Mouse (Mus musculus) kidney, embryonic 16.5 days (tissue): Measurements from ENCODE around the gene Rhox1. TPM values are rescaled to one million over a fixed set of nuclear protein-coding genes. Genes with fewer than 3 reads are reported as not detected.
A peak's percentile ranks its signal among the peaks of the same experiment; 100 is the strongest.

Source experiments
- ATAC-seq: fragments of 200-750 bp; cut with Nextera tagmentation; 2 replicates; pipeline ENCODE4 v1.8.0; 2017; ENCODE audit warnings: moderate TSS enrichment; ENCODE audit not compliant: low FRiP score, low TSS enrichment
- H3K27ac ChIP-seq: fragments of 300-500 bp; sonication (generic); 2 replicates; pipeline ENCODE4 v1.5.1; 2014; ENCODE audit warnings: low read length
- H3K27me3 ChIP-seq: fragments of 300-500 bp; sonication (generic); 2 replicates; pipeline ENCODE4 v1.6.1; 2014; ENCODE audit warnings: low read length, control low read depth, mixed read lengths; ENCODE audit not compliant: insufficient read depth
- H3K36me3 ChIP-seq: fragments of 300-500 bp; sonication (generic); 2 replicates; pipeline ENCODE4 v1.6.1; 2014; ENCODE audit warnings: low read length, control low read depth, mixed read lengths; ENCODE audit not compliant: insufficient read depth
- H3K4me1 ChIP-seq: fragments of 300-500 bp; sonication (generic); 2 replicates; pipeline ENCODE4 v1.6.1; 2014; ENCODE audit warnings: low read length, control low read depth, mixed read lengths; ENCODE audit not compliant: insufficient read depth
- H3K4me2 ChIP-seq: fragments of 300-500 bp; sonication (generic); replicated peaks from 2 replicates; pipeline ENCODE4 v1.6.1; 2014; ENCODE audit warnings: low read depth, low read length
- H3K4me3 ChIP-seq: fragments of 300-500 bp; sonication (generic); 2 replicates; pipeline ENCODE4 v1.5.1; 2014; ENCODE audit warnings: mild to moderate bottlenecking, low read length
- H3K9ac ChIP-seq: fragments of 300-500 bp; sonication (generic); replicated peaks from 2 replicates; pipeline ENCODE4 v1.6.1; 2014; ENCODE audit warnings: low read length
- H3K9me3 ChIP-seq: fragments of 300-500 bp; sonication (generic); 2 replicates; pipeline ENCODE4 v1.6.1; 2016; ENCODE audit warnings: low read length, control low read depth
- WGBS: fragments of 180-500 bp; shearing (Covaris S2); extraction: QIAGEN DNeasy Blood & Tissue Kit; methylation state at CpG from one replicate; pipeline ENCODE4 v1.1.7; 2014; 5-methylcytosine and 5-hydroxymethylcytosine counted together
- polyA plus RNA-seq: library from polyadenylated mRNA; unstranded; fragments of >200 nt; fragmentation: Nextera tagmentation; extraction: Ambion mirVana; gene quantifications from 2 replicates; pipeline ENCODE4 v1.2.1, GENCODE M21; 2015

Rhox1 gene
- polyA plus RNA-seq, 1 experiment from 2014 or later, result not detected

GRCm38 (mm10) chrX:37168742-37169141 lies 53.3 kb downstream of the Rhox1 start, which contains the start of gene Akap14:
TSS of gene Akap14 (minus strand) at chrX:37168842.
- no peaks in the 10 kb centered on the region for H3K36me3 ChIP-seq
- H3K4me2 ChIP-seq, result no peak within 1 kb of the TSS
- H3K4me1 ChIP-seq, result no peaks in the 10 kb centered on the region
- no peak within 1 kb of the TSS for H3K9ac ChIP-seq
- H3K4me3 ChIP-seq, result no peak within 1 kb of the TSS
- no peaks in the 10 kb centered on the region for H3K9me3 ChIP-seq
- H3K27ac ChIP-seq, result no peak within 1 kb of the TSS
- WGBS, result 55% methylated on average over 5 of the region's 5 CpGs
- H3K27me3 ChIP-seq, result no peaks in the 10 kb centered on the region
- ATAC-seq, result no peak

- H3K4me3 ChIP-seq, result no peak overlapping the region
- no peaks in the 10 kb centered on the region for H3K36me3 ChIP-seq
- H3K4me2 ChIP-seq, result no peak overlapping the region
- no peaks in the 10 kb centered on the region for H3K4me1 ChIP-seq
- H3K9me3 ChIP-seq, result no peaks in the 10 kb centered on the region
- no peak overlapping the region for H3K27ac ChIP-seq
- ATAC-seq, result peak; percentile 69; the same call in 1 of the 2 replicates
- WGBS, result 20% methylated on average over 3 of the region's 3 CpGs
- H3K9ac ChIP-seq, result no peak overlapping the region
- no peaks in the 10 kb centered on the region for H3K27me3 ChIP-seq
Measured at GRCm38 (mm10) chrX:37167085-37167484, 55.0 kb downstream of the Rhox1 start.

Other genes starting within 250 kb of the Rhox1 start
- gene Sept6, start 230.5 kb downstream of the Rhox1 start, polyA plus RNA-seq, result 21.5 and 23.5 TPM in 2 replicates
- gene Sowahd, start 173.4 kb downstream of the Rhox1 start, polyA plus RNA-seq, result not detected in 2 replicates
- 409 and 453 TPM in 2 replicates for gene Rpl39, start 136.9 kb downstream of the Rhox1 start, polyA plus RNA-seq
- 17.1 and 22.3 TPM in 2 replicates for gene Upf3b, start 111.9 kb downstream of the Rhox1 start, polyA plus RNA-seq
- 15.7 and 16.6 TPM in 2 replicates for gene Nkap, start 95.5 kb downstream of the Rhox1 start, polyA plus RNA-seq
- gene Akap14, start 53.4 kb downstream of the Rhox1 start, polyA plus RNA-seq, result not detected in 2 replicates
- gene Ndufa1, start 31.1 kb downstream of the Rhox1 start, polyA plus RNA-seq, result 432 and 458 TPM in 2 replicates
- 7.9 and 9.8 TPM in 2 replicates for gene Rnf113a1, start 31.0 kb downstream of the Rhox1 start, polyA plus RNA-seq
- gene Gm9, start 11.2 kb downstream of the Rhox1 start, polyA plus RNA-seq, result not detected in 2 replicates
- not detected in 2 replicates for gene Rhox2a, start 22.7 kb upstream of the Rhox1 start, polyA plus RNA-seq
- gene Rhox3a, start 27.7 kb upstream of the Rhox1 start, polyA plus RNA-seq, result not detected in 2 replicates
- gene Rhox4a, start 43.1 kb upstream of the Rhox1 start, polyA plus RNA-seq, result not detected in 2 replicates
- not detected in 2 replicates for gene Rhox3a2, start 157.8 kb upstream of the Rhox1 start, polyA plus RNA-seq
- not detected in 2 replicates for gene Rhox4a2, start 168.6 kb upstream of the Rhox1 start, polyA plus RNA-seq
- not detected in 2 replicates for gene Rhox2b, start 189.8 kb upstream of the Rhox1 start, polyA plus RNA-seq
- not detected in 2 replicates for gene Rhox4b, start 210.2 kb upstream of the Rhox1 start, polyA plus RNA-seq
- not detected in 2 replicates for gene Rhox2c, start 231.4 kb upstream of the Rhox1 start, polyA plus RNA-seq
- not detected in 2 replicates for gene Rhox3c, start 236.3 kb upstream of the Rhox1 start, polyA plus RNA-seq